Mouse (Mus musculus) forebrain, postnatal 0 days (tissue): ENCODE data around the gene Tlnrd1. TPM values are rescaled to one million over a fixed set of nuclear protein-coding genes. Genes with fewer than 3 reads are reported as not detected.
A peak's percentile ranks its signal among the peaks of the same experiment; 100 is the strongest.

Source experiments
- ATAC-seq: fragments of 200-750 bp; cut with Nextera tagmentation; 2 replicates; pipeline ENCODE4 v1.8.0; 2017; ENCODE audit warnings: mild to moderate bottlenecking, moderate library complexity
- DNase-seq: peaks from one replicate; pipeline ENCODE4 v3.0.0-alpha.2; 2015
- H3K27ac ChIP-seq: fragments of 300-500 bp; sonication (generic); 2 replicates; pipeline ENCODE4 v1.5.1; 2014; ENCODE audit warnings: low read depth, mild to moderate bottlenecking, antibody characterized with exemption, low read length, moderate library complexity, mixed read lengths
- H3K27me3 ChIP-seq: fragments of 300-500 bp; sonication (generic); 2 replicates; pipeline ENCODE4 v1.6.1; 2014; ENCODE audit warnings: mild to moderate bottlenecking, low read length, mixed read lengths; ENCODE audit not compliant: insufficient read depth
- H3K36me3 ChIP-seq: fragments of 300-500 bp; sonication (generic); 2 replicates; pipeline ENCODE4 v1.6.1; 2014; ENCODE audit warnings: mild to moderate bottlenecking, moderate library complexity; ENCODE audit not compliant: insufficient read depth
- H3K4me1 ChIP-seq: fragments of 300-500 bp; sonication (generic); 2 replicates; pipeline ENCODE4 v1.6.1; 2014; ENCODE audit warnings: antibody characterized with exemption; ENCODE audit not compliant: insufficient read depth
- H3K4me2 ChIP-seq: fragments of 300-500 bp; sonication (generic); 2 replicates; pipeline ENCODE4 v1.6.1; 2014; ENCODE audit warnings: low read depth, mild to moderate bottlenecking, moderate library complexity
- H3K4me3 ChIP-seq: fragments of 300-500 bp; sonication (generic); 2 replicates; pipeline ENCODE4 v1.5.1; 2014; ENCODE audit warnings: low read depth, low read length, mixed read lengths
- H3K9ac ChIP-seq: fragments of 300-500 bp; sonication (generic); 2 replicates; pipeline ENCODE4 v1.6.1; 2014; ENCODE audit warnings: mild to moderate bottlenecking
- H3K9me3 ChIP-seq: fragments of 300-500 bp; sonication (generic); 2 replicates; pipeline ENCODE4 v1.6.1; 2016; ENCODE audit warnings: low read length
- CTCF ChIP-seq: sonication (generic); IDR thresholded peaks from 2 replicates; pipeline ENCODE4 v1.5.1; 2016; ENCODE audit warnings: antibody characterized with exemption, control low read depth, low read depth
- WGBS: fragments of 180-500 bp; shearing (Covaris S2); extraction: QIAGEN DNeasy Blood & Tissue Kit; methylation state at CpG from one replicate; pipeline ENCODE4 v1.1.7; 2014; 5-methylcytosine and 5-hydroxymethylcytosine counted together
- polyA plus RNA-seq: library from polyadenylated mRNA; unstranded; fragments of >200 nt; fragmentation: Nextera tagmentation; extraction: Ambion mirVana; gene quantifications from 2 replicates; pipeline ENCODE4 v1.2.1, GENCODE M21; 2015
- total RNA-seq: library from RNA; depleted of rRNA; stranded (reverse); fragments of >200 nt; gene quantifications from 2 replicates; pipeline ENCODE4 v1.2.3, GENCODE M21; 2014

Tlnrd1 gene
- total and polyA plus RNA-seq, 2 experiments from 2014 or later = 10.8 to 38.0 TPM

- no peaks in the 10 kb centered on the region for H3K4me1 ChIP-seq
- no peak overlapping the region for H3K9ac ChIP-seq
- H3K27ac ChIP-seq = no peak overlapping the region
- no peaks in the 10 kb centered on the region for H3K36me3 ChIP-seq
- H3K27me3 ChIP-seq = no peaks in the 10 kb centered on the region
- H3K4me2 ChIP-seq = no peak overlapping the region
- ATAC-seq (no peak), DNase-seq (no peak)
- H3K9me3 ChIP-seq = no peaks in the 10 kb centered on the region
- WGBS = 94% methylated on average over 1 of the region's 1 CpGs
- no peak overlapping the region for H3K4me3 ChIP-seq
- TF ChIP-seq CTCF = no peak
Measured at GRCm38 (mm10) chr7:83855203-83855602, 28.9 kb downstream of the Tlnrd1 start.

GRCm38 (mm10) chr7:83852381-83853380 lies 31.4 kb downstream of the Tlnrd1 start:
- no peaks in the 10 kb centered on the region for H3K36me3 ChIP-seq
- DNase-seq (no peak), ATAC-seq (peak; percentile 36)
- H3K27ac ChIP-seq = no peak overlapping the region
- H3K4me3 ChIP-seq = no peak overlapping the region
- H3K27me3 ChIP-seq = no peaks in the 10 kb centered on the region
- WGBS = 35% methylated on average over 5 of the region's 5 CpGs
- no peaks in the 10 kb centered on the region for H3K4me1 ChIP-seq
- H3K4me2 ChIP-seq = no peak overlapping the region
- no peak for TF ChIP-seq CTCF
- no peak overlapping the region for H3K9ac ChIP-seq
- no peaks in the 10 kb centered on the region for H3K9me3 ChIP-seq

GRCm38 (mm10) chr7:83851569-83852380 lies 32.3 kb downstream of the Tlnrd1 start:
- Histone ChIP-seq H3K36me3 (no peaks in the 10 kb centered on the region), H3K27ac (no peak overlapping the region), H3K4me2 (no peak overlapping the region), H3K27me3 (no peaks in the 10 kb centered on the region), H3K9ac (no peak overlapping the region), H3K9me3 (no peaks in the 10 kb centered on the region), H3K4me1 (no peaks in the 10 kb centered on the region), H3K4me3 (no peak overlapping the region)
- 52% methylated on average over 5 of the region's 5 CpGs for WGBS
- no peak for TF ChIP-seq CTCF
- peak; percentile 48 for ATAC-seq
- no peak for DNase-seq

- ATAC-seq = no peak
Measured at GRCm38 (mm10) chr7:83847187-83848075, 36.7 kb downstream of the Tlnrd1 start.

GRCm38 (mm10) chr7:83844807-83845206 lies 39.3 kb downstream of the Tlnrd1 start:
- H3K27me3 ChIP-seq = no peaks in the 10 kb centered on the region; the same call in 1 of the 2 replicates
- DNase-seq = no peak
- H3K36me3 ChIP-seq = no peaks in the 10 kb centered on the region
- H3K4me2 ChIP-seq = no peak overlapping the region
- no peak for ATAC-seq
- no peak overlapping the region for H3K27ac ChIP-seq
- TF ChIP-seq CTCF = no peak
- no peak overlapping the region for H3K4me3 ChIP-seq
- H3K9ac ChIP-seq = no peak overlapping the region
- no peaks in the 10 kb centered on the region for H3K9me3 ChIP-seq
- 91% methylated on average over 3 of the region's 3 CpGs for WGBS
- no peaks in the 10 kb centered on the region for H3K4me1 ChIP-seq

More at GRCm38 (mm10) chr7:83847187-83848075, 36.7 kb downstream of the Tlnrd1 start:
- H3K9ac ChIP-seq = no peak overlapping the region
- WGBS = 64% methylated on average over 5 of the region's 5 CpGs
- no peak overlapping the region for H3K4me2 ChIP-seq
- no peak for DNase-seq
- no peak overlapping the region for H3K27ac ChIP-seq
- H3K27me3 ChIP-seq = no peaks in the 10 kb centered on the region
- no peaks in the 10 kb centered on the region for H3K4me1 ChIP-seq
- H3K4me3 ChIP-seq = no peak overlapping the region
- H3K9me3 ChIP-seq = no peaks in the 10 kb centered on the region
- TF ChIP-seq CTCF = no peak
- H3K36me3 ChIP-seq = no peaks in the 10 kb centered on the region
